7 mouse cellular contexts compared by ENCODE assay signal in genomic region chr10:53165036-53165435, GRCm38 (mm10).
ATAC-seq and TF ChIP-seq lines count a peak whose summit lies in the region.
"Had no signal": no experiment of that assay in that cellular context is flagged by ENCODE, and none has a peak within 500 bp of the region (broad histone marks: within the 10 kb centered on the region; RNA-seq: fewer than 3 reads in every experiment).

No protein-coding gene starts in this region.

- no peaks in the 10 kb centered on the region for H3K27me3 ChIP-seq in intestine, postnatal 0 days (replicated peaks; ENCODE audit: control insufficient read depth, insufficient read depth, low read length)
- no peaks in the 10 kb centered on the region for H3K27me3 ChIP-seq in intestine, embryonic 16.5 days (replicated peaks; ENCODE audit: control insufficient read depth, insufficient read depth, low read length)
- H3K27me3 ChIP-seq: CH12.LX, Patski had no signal

- H3K4me2 ChIP-seq in intestine, postnatal 0 days (replicated peaks; ENCODE audit: low read depth), result no peak overlapping the region
- no peak overlapping the region for H3K4me2 ChIP-seq in intestine, embryonic 16.5 days (ENCODE audit: low read depth, low read length)

- no peak overlapping the region for H3K27ac ChIP-seq in intestine, postnatal 0 days (ENCODE audit: low read depth, low read length)
- H3K27ac ChIP-seq in intestine, embryonic 16.5 days (ENCODE audit: low read length), result no peak overlapping the region

- H3K4me1 ChIP-seq in intestine, postnatal 0 days (replicated peaks; ENCODE audit: control insufficient read depth, insufficient read depth, low read length), result no peaks in the 10 kb centered on the region
- no peaks in the 10 kb centered on the region for H3K4me1 ChIP-seq in intestine, embryonic 16.5 days (ENCODE audit: control insufficient read depth, insufficient read depth, low read length)

- H3K4me3 ChIP-seq in intestine, postnatal 0 days (ENCODE audit: low read depth, low read length), result no peak overlapping the region
- no peak overlapping the region for H3K4me3 ChIP-seq in intestine, embryonic 16.5 days (ENCODE audit: low read length)

- peak; percentile 92 for ATAC-seq in intestine, postnatal 0 days
- ATAC-seq in intestine, embryonic 16.5 days, result no peak
- ATAC-seq: activated CD4-positive, CD25-positive, alpha-beta regulatory T cell, adult 4 months; CD4-positive, CD25-positive, alpha-beta regulatory T cell, adult 4 months; Patski had no signal

- no peak for TF ChIP-seq CTCF in intestine, postnatal 0 days (IDR thresholded peaks at IDR 0.05; ENCODE audit: low read depth)

- 63% methylated on average over 4 of the region's 4 CpGs for whole genome bisulfite sequencing in intestine, postnatal 0 days
- 80% methylated on average over 4 of the region's 4 CpGs for WGBS in intestine, embryonic 16.5 days

- no peaks in the 10 kb centered on the region for H3K36me3 ChIP-seq in intestine, postnatal 0 days (ENCODE audit: control insufficient read depth, insufficient read depth)
- H3K36me3 ChIP-seq in intestine, embryonic 16.5 days (ENCODE audit: control insufficient read depth, insufficient read depth, low read length), result no peaks in the 10 kb centered on the region
- H3K36me3 ChIP-seq: G1E had no signal

- H3K9ac ChIP-seq in intestine, postnatal 0 days (ENCODE audit: low read depth, low read length), result no peak overlapping the region
- no peak overlapping the region for H3K9ac ChIP-seq in intestine, embryonic 16.5 days (ENCODE audit: low read depth, low read length)

- no peaks in the 10 kb centered on the region for H3K9me3 ChIP-seq in intestine, postnatal 0 days (ENCODE audit: control insufficient read depth)
- no peaks in the 10 kb centered on the region for H3K9me3 ChIP-seq in intestine, embryonic 16.5 days (ENCODE audit: control insufficient read depth, low read length)
- H3K9me3 ChIP-seq: G1E had no signal
